Mouse (Mus musculus) cerebellum, adult 2 months (tissue): ENCODE results near the gene Tmem231.

Source experiments
- CTCF ChIP-seq: fragments of 200-500 bp; IDR thresholded peaks from 2 replicates; pipeline ENCODE4 v1.5.1; 2011; ENCODE audit warnings: low read depth, mild to moderate bottlenecking, control low read depth, low read length, moderate library complexity, borderline replicate concordance; ENCODE audit not compliant: insufficient read depth
- POLR2A ChIP-seq: fragments of 200-500 bp; IDR thresholded peaks from 2 replicates; pipeline ENCODE4 v1.6.1; 2011; ENCODE audit warnings: low read length, control low read depth, borderline replicate concordance; ENCODE audit not compliant: insufficient read depth

- TF ChIP-seq POLR2A: no peak
- no peak for TF ChIP-seq CTCF
Measured at GRCm38 (mm10) chr8:111964849-111965561, 31.3 kb upstream of the Tmem231 start.
